Mouse (Mus musculus) embryonic stem cell, embryonic (primary cell): Measurements from ENCODE around the gene Zfp462.

Source experiments
- CTCF ChIA-PET, 4 experiments: fragments of 300-600 bp in 2 of 4; fragments of 350-600 bp in 2 of 4; sonication (Branson Sonifier 250); formaldehyde crosslinking; loops; one replicate each; lab custom pipeline; 2022; ENCODE audit warnings: inconsistent platforms in 2 of 4; lab: Charles Lee
- POLR2A ChIA-PET, 4 experiments: fragments of 300-600 bp in 2 of 4; fragments of 350-600 bp in 2 of 4; sonication (Branson Sonifier 250); formaldehyde crosslinking; loops; one replicate each; lab custom pipeline; 2022; ENCODE audit warnings: antibody characterized with exemption in 4 of 4, inconsistent platforms in 1 of 4; lab: Charles Lee

Gene Zfp462

DNA sequence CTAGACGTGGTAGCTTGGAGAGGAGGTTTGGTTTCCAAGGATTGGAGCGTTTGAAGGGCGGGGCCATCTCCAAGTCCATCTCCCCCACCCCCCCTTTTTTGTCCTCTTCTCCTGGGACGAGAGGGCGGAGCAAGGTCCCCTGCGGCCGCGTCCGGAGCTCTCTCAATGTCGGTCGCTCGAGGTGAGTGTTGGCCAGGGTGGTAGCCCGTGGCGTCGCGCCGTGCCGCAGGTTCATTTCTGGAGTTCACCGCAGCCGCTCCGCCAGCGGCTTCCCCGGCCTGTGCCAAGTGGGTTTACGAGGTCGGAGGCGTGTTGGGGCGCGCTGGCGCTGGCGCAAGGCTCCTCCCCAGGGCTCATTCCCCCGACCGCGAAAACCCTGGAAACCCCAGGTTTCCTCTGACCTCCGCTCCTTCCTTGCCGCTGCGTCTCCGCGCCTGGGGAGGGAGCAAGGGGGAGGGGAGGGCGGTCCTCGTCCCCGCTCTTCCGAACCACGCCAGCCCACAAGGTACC, at the start of gene Zfp462:
Zfp462 (plus strand) TSS at position 128 of the 510 bp plus-strand sequence.
- CTCF ChIA-PET, result interaction anchor here in 2 of 4 experiments (0.7 to 0.9 kb wide), 3 partner anchors 11 to 336 kb away, joined by 3 read pairs; no protein-coding TSS in a partner anchor
- POLR2A ChIA-PET, result interaction anchor here (0.5 to 6.3 kb wide), 68 partner anchors 8 to 1637 kb away, joined by 3 to 45 read pairs (median 4); no protein-coding TSS in a partner anchor

- CTCF ChIA-PET, result no interaction called here
- POLR2A ChIA-PET, result no interaction called here
Observed at GRCm38 (mm10) chr4:54896017-54896416, 48.8 kb upstream of the Zfp462 start.

DNA sequence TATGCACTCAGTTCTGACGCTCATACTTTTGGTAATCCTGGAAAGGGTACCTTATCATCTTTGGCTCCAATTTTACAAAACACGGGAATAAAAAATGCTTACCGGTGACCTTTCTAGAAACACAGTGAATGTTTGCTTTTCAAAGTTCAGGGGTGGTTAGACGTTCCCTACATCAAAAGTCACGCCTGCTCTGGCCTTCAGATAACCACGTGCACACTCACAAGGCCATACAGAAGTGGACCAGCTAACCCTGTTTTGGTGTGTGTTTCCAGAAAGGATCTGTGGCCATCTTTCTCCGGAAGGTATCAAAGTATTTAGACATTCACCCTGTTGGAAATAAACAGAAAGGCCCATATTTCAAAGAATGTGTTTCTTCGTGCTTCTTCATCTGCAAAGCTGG, 40.2 kb upstream of the Zfp462 start:
- CTCF ChIA-PET, result no interaction called here
- POLR2A ChIA-PET, result no interaction called here

GRCm38 (mm10) chr4:54905399-54905953, 39.4 kb upstream of the Zfp462 start:
- ChIA-PET CTCF (no interaction called here), POLR2A (interaction anchor here in 1 of 4 experiments (0.7 kb wide), 1 partner anchor 230 kb away, joined by 7 read pairs; no protein-coding TSS in a partner anchor)

DNA sequence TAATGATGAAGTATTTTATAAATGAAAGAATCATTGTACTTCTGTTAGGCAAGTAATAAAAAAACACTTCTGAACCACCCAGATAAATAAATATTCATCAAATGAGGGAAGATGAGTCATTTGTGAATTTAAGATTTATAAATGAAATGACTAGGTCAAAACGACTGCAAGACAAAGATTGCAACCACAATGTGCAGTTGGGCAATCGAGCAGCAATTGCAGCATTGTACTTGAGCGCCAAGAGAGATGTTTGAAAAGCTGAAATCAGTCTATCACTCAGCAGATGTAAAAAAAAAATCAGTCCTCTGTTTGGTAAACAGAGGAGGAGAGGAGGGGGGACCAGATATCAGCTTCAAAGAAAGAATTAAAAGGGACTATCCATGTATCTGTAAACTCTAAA, 34.5 kb upstream of the Zfp462 start:
- CTCF ChIA-PET, result interaction anchor here in 1 of 4 experiments (0.5 kb wide), 1 partner anchor 1775 kb away, joined by 7 read pairs; no protein-coding TSS in a partner anchor
- POLR2A ChIA-PET, result interaction anchor here in 1 of 4 experiments (0.6 kb wide), 1 partner anchor 9 kb away, joined by 3 read pairs; no protein-coding TSS in a partner anchor

DNA sequence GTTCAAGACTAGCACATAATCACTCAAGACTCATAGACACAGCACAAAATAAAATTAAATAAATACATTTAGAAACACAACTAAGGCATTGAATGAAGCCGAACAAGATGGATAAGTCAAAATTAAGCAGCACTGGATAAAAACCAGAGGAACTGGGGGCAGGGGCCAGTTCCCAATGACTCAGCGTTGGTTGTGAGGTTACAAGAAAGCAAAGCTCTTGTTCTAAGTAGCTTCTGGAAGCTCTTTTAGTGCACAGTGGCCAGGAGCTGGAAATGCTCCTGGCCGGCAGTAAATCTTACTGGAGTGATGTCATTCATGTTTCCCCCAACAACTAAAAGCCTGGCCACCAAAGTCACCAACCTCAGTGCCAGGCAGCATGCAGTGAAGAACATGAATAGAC, 26.6 kb upstream of the Zfp462 start:
- ChIA-PET CTCF (no interaction called here), POLR2A (interaction anchor here in 1 of 4 experiments (0.6 to 1.0 kb wide), 2 partner anchors 87 to 218 kb away, joined by 3 to 5 read pairs; no protein-coding TSS in a partner anchor)

DNA sequence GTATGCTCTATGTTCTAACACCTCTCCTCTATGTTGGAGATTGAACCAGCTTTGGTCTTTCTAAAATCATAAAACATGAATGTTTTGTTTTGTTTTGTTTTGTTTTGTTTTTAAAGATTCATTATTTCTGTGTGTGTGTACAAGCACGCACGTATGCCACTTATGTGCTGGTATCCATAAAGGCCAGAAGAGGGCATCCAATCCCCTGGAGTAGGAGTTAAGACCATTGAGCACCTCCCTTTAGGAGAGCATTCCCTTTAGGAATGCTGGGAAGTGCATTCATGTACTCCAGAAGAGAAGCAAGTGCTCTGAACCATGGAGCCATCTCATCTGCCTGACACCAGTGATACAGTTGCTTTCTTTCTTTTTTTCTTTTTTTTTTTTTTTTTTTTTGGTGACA, 21.5 kb upstream of the Zfp462 start:
- POLR2A ChIA-PET, result interaction anchor here in 1 of 4 experiments (1.0 kb wide), 1 partner anchor 280 kb away, joined by 3 read pairs; no protein-coding TSS in a partner anchor
- CTCF ChIA-PET, result interaction anchor here in 1 of 4 experiments (0.8 kb wide), 1 partner anchor 317 kb away, joined by 3 read pairs; no protein-coding TSS in a partner anchor

- POLR2A ChIA-PET, result interaction anchor here in 1 of 4 experiments (0.9 to 4.0 kb wide), 4 partner anchors 12 to 210 kb away, joined by 3 to 20 read pairs (median 3); no protein-coding TSS in a partner anchor
- CTCF ChIA-PET, result interaction anchor here in 2 of 4 experiments (0.9 to 1.0 kb wide), 2 partner anchors 316 kb away, joined by 3 to 4 read pairs; no protein-coding TSS in a partner anchor
Observed at GRCm38 (mm10) chr4:54924306-54924705, 20.5 kb upstream of the Zfp462 start.

GRCm38 (mm10) chr4:54926456-54926855, 18.4 kb upstream of the Zfp462 start:
- POLR2A ChIA-PET, result interaction anchor here in 3 of 4 experiments (0.6 to 4.0 kb wide), 14 partner anchors 10 to 540 kb away, joined by 3 to 20 read pairs (median 4); partner anchors contain the start of gene Zfp462 (in 1 of the 3)
- CTCF ChIA-PET, result interaction anchor here in 1 of 4 experiments (0.7 kb wide), 1 partner anchor 317 kb away, joined by 3 read pairs; no protein-coding TSS in a partner anchor

- POLR2A ChIA-PET, result interaction anchor here in 3 of 4 experiments (0.6 to 4.0 kb wide), 18 partner anchors 9 to 897 kb away, joined by 3 to 20 read pairs (median 4); partner anchors contain the start of gene Zfp462 (in 1 of the 3)
- CTCF ChIA-PET, result interaction anchor here in 3 of 4 experiments (0.6 to 0.7 kb wide), 4 partner anchors 79 to 352 kb away, joined by 3 to 12 read pairs (median 3); no protein-coding TSS in a partner anchor
Observed at GRCm38 (mm10) chr4:54927321-54928062, 17.4 kb upstream of the Zfp462 start.

GRCm38 (mm10) chr4:54929686-54930085, 15.2 kb upstream of the Zfp462 start:
- ChIA-PET CTCF (no interaction called here), POLR2A (interaction anchor here in 3 of 4 experiments (0.6 to 1.0 kb wide), 4 partner anchors 15 to 354 kb away, joined by 3 to 5 read pairs (median 4); partner anchors contain the start of gene Zfp462 (in 1 of the 3))

- ChIA-PET POLR2A (interaction anchor here in 3 of 4 experiments (0.7 to 2.3 kb wide), 13 partner anchors 12 to 274 kb away, joined by 3 to 15 read pairs (median 4); partner anchors contain the start of gene Zfp462 (in 3 of the 3)), CTCF (interaction anchor here in 3 of 4 experiments (0.6 to 0.8 kb wide), 3 partner anchors 318 to 452 kb away, joined by 3 to 5 read pairs (median 3); no protein-coding TSS in a partner anchor)
Observed at GRCm38 (mm10) chr4:54932668-54933067, 12.2 kb upstream of the Zfp462 start.

DNA sequence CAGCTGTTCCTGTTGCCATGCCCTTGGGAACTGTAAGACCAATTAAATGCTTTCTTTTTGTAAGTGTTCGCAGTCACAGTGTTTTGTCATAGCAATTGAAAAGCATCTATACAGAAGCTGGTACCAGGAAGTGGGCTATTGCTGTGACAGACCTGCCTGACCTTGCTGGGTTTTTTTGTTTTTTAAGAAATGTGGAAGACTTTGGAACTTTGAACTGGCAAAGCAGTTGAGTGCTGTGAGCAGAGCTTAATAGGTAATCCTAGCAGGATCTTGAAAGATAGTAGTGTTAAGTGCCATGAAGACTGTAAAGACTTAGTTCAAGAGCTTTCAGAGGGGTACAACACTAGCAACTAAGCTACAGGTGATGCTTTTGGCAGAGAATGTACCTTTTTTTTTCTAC, 7.7 kb upstream of the Zfp462 start:
- ChIA-PET CTCF (no interaction called here), POLR2A (interaction anchor here in 2 of 4 experiments (0.7 to 3.4 kb wide), 7 partner anchors 8 to 703 kb away, joined by 3 to 20 read pairs (median 3); partner anchors contain the start of gene Zfp462 (in 1 of the 2))

- POLR2A ChIA-PET, result interaction anchor here in 3 of 4 experiments (0.6 to 6.3 kb wide), 50 partner anchors 9 to 968 kb away, joined by 3 to 45 read pairs (median 4); no protein-coding TSS in a partner anchor
- CTCF ChIA-PET, result interaction anchor here in 3 of 4 experiments (0.6 to 0.7 kb wide), 4 partner anchors 11 to 453 kb away, joined by 3 to 10 read pairs (median 3); no protein-coding TSS in a partner anchor
Observed at GRCm38 (mm10) chr4:54945603-54946445, 976 bp downstream of the Zfp462 start.

GRCm38 (mm10) chr4:54946662-54947055, 1.8 kb downstream of the Zfp462 start:
- CTCF ChIA-PET, result no interaction called here
- POLR2A ChIA-PET, result interaction anchor here in 3 of 4 experiments (0.7 to 6.3 kb wide), 17 partner anchors 10 to 108 kb away, joined by 3 to 45 read pairs (median 4); no protein-coding TSS in a partner anchor

DNA sequence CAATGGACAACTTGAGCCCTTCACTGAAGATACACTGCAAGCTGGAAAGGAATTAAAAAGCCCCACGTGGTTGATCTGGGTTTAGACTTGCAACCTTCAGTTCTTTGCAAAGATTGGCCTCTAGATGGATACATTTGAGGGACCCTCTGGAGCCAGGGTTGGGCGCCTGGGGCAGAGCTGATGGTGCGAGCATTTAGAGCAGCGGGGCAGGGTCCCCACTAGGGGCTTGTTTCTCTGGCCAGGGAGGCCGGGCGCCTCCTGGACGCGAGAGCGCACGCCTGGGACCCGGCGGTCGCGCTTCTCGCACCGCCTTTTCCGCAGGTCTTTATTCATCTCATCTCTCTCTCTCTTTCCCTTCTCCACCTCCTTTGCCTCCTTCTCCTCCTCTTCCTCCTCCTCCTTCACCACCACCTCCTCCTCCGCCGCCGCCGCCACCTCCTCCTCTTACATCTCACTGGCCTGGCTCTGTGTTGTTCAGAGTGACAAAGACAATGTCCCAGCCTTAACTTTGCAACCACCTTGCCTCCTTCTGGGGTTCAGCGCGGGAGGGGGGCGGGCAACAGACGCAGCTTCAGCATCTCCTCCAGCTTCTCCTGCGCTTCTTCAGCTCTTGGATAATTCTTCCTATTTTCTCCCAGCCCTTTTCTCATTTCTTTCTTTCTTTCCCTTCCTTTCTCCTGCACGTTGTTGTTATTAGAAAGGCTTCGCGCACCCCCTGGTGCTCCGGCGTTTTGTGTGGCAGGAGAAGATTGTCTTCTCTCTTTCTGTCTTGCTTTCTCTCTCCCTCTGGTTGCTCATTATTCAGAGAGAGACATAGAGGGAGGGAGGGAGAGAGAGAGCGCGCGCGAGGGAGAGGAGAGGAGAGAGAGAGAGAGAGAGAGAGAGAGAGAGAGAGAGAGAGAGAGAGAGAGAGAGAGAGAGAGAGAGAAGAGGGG, 2.5 kb downstream of the Zfp462 start:
- CTCF ChIA-PET, result interaction anchor here in 2 of 4 experiments (0.6 to 1.0 kb wide), 2 partner anchors 60 to 689 kb away, joined by 5 to 7 read pairs; no protein-coding TSS in a partner anchor
- POLR2A ChIA-PET, result interaction anchor here (0.6 to 6.3 kb wide), 27 partner anchors 9 to 517 kb away, joined by 3 to 45 read pairs (median 3); no protein-coding TSS in a partner anchor
